Mouse (Mus musculus): Measurements from ENCODE around the gene Adamts12. TPM values are rescaled to one million over a fixed set of nuclear protein-coding genes. Genes with fewer than 3 reads are reported as not detected.

The Adamts12 gene
- total and polyA plus RNA-seq, 3 experiments = 0.03 to 0.12 (median 0.04) TPM

DNA sequence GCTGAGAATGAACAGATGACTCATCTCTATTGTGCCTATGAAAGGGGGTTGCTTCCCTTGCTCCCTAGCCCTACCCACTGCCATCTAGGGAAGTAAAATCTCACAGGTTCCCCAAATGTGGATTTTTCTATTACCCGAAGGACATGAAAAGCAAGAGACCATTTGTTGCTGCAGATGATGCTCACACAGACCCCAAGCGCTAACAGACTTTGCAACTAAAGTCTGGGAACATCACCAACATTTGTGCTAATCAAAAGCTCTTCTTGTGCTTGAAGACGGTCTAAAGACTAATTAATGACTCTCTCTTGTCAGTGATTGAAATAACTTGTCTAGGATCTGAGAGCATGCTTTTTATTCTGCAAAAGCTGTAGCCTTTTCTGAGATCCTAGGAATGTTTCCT is 175.8 kb downstream of the Adamts12 start:
- H3K27me3 ChIP-seq (replicated peaks) = no peaks in the 10 kb centered on the region
- dilution Hi-C loops (cut with MboI; ENCODE audit: extremely low pct_ligation_motif_present, extremely low pct_unique_long_range_greater_than_20kb, low sequenced_read_pairs) (no loop called here), in situ Hi-C loops (cut with MboI; ENCODE audit: low pct_ligation_motif_present, low pct_unique_long_range_greater_than_20kb, low sequenced_read_pairs) (loop anchor here (5.0 kb wide), 1 partner anchor 83 kb away; no protein-coding TSS in a partner anchor)
- H3K4me3 ChIP-seq (replicated peaks in 1 of 3; ENCODE audit: low read depth in 2 of 3, low read length in 2 of 3, poor library complexity in 1 of 3) = no peak overlapping the region
- peak; percentile 31 for DNase-seq (ENCODE audit: extremely low read depth)
- H3K79me2 ChIP-seq (replicated peaks; ENCODE audit: control insufficient read depth, extremely low read depth, insufficient read depth, poor library complexity, severe bottlenecking) = no peaks in the 10 kb centered on the region
- H3K4me2 ChIP-seq (ENCODE audit: insufficient read depth, low read depth, poor library complexity, severe bottlenecking) = no peak overlapping the region
- peaks cover 6 to 75% of the 10 kb centered on the region in 2 experiments; a peak in 3 of 4 replicates for H3K4me1 ChIP-seq (ENCODE audit: control insufficient read depth in 1 of 2, insufficient read depth in 2 of 2)
- no peak overlapping the region for H3K9ac ChIP-seq (ENCODE audit: insufficient read depth, low read depth)
- TF ChIP-seq E2F4 (IDR thresholded peaks at IDR 0.05; ENCODE audit: insufficient replicate concordance, low read depth, low read length) (no peak), ETS1 (conservative IDR thresholded peaks at IDR 0.05; ENCODE audit: low read depth, low read length) (peak; percentile 23; the same call in 1 of the 2 replicates)
- H3K27ac ChIP-seq (ENCODE audit: insufficient read depth, low read depth) = no peak overlapping the region
- H3K36me3 ChIP-seq (replicated peaks in 1 of 2; ENCODE audit: control insufficient read depth in 1 of 2, insufficient read depth in 1 of 2, low read length in 1 of 2) = no peaks in the 10 kb centered on the region
- H3K9me3 ChIP-seq (replicated peaks; ENCODE audit: low read length) = no peaks in the 10 kb centered on the region

GRCm38 (mm10) chr15:11241288-11241687 is 176.7 kb downstream of the Adamts12 start:
- H3K4me3 ChIP-seq (replicated peaks in 1 of 3; ENCODE audit: low read depth in 2 of 3, low read length in 2 of 3, poor library complexity in 1 of 3) = no peak overlapping the region
- no peak overlapping the region for H3K4me2 ChIP-seq (ENCODE audit: insufficient read depth, low read depth, poor library complexity, severe bottlenecking)
- dilution Hi-C loops (cut with MboI; ENCODE audit: extremely low pct_ligation_motif_present, extremely low pct_unique_long_range_greater_than_20kb, low sequenced_read_pairs) (no loop called here), in situ Hi-C loops (cut with MboI; ENCODE audit: low pct_ligation_motif_present, low pct_unique_long_range_greater_than_20kb, low sequenced_read_pairs) (loop anchor here (5.0 kb wide), 1 partner anchor 84 kb away; no protein-coding TSS in a partner anchor)
- no peaks in the 10 kb centered on the region for H3K27me3 ChIP-seq (replicated peaks)
- no peaks in the 10 kb centered on the region for H3K36me3 ChIP-seq (replicated peaks in 1 of 2; ENCODE audit: control insufficient read depth in 1 of 2, insufficient read depth in 1 of 2, low read length in 1 of 2)
- H3K27ac ChIP-seq (ENCODE audit: insufficient read depth, low read depth) = no peak overlapping the region
- no peaks in the 10 kb centered on the region for H3K79me2 ChIP-seq (replicated peaks; ENCODE audit: control insufficient read depth, extremely low read depth, insufficient read depth, poor library complexity, severe bottlenecking)
- TF ChIP-seq SIN3A (IDR thresholded peaks at IDR 0.05; ENCODE audit: low read length) (no peak), PAX5 (IDR thresholded peaks at IDR 0.05; ENCODE audit: low read length) (no peak), MAZ (IDR thresholded peaks at IDR 0.05; ENCODE audit: low read depth, low read length) (no peak), ELF1 (IDR thresholded peaks at IDR 0.05; ENCODE audit: low read depth, low read length) (0 out of 2 replicates have a peak, but pooled peaks have one; percentile 21), USF2 (conservative IDR thresholded peaks at IDR 0.05; ENCODE audit: low read depth, low read length) (no peak), ETS1 (conservative IDR thresholded peaks at IDR 0.05; ENCODE audit: low read depth, low read length) (peak; percentile 43), TBP (conservative IDR thresholded peaks at IDR 0.05; ENCODE audit: low read depth, low read length) (no peak), MXI1 (IDR thresholded peaks at IDR 0.05; ENCODE audit: low read depth, low read length) (no peak), POLR2AphosphoS2 (IDR thresholded peaks at IDR 0.05; ENCODE audit: low read depth, low read length) (no peak), RCOR1 (conservative IDR thresholded peaks at IDR 0.05; ENCODE audit: low read depth, low read length) (no peak), TCF12 (IDR thresholded peaks at IDR 0.05; ENCODE audit: low read depth, low read length) (peak; percentile 53; the same call in 1 of the 2 replicates), NELFE (IDR thresholded peaks at IDR 0.05; ENCODE audit: low read depth, low read length) (no peak), MAFK (IDR thresholded peaks at IDR 0.05; ENCODE audit: insufficient replicate concordance, low read length) (no peak), BHLHE40 (IDR thresholded peaks at IDR 0.05; ENCODE audit: low read depth, low read length) (peak; percentile 58), USF1 (IDR thresholded peaks at IDR 0.05; ENCODE audit: low read depth, low read length) (no peak), RAD21 (IDR thresholded peaks at IDR 0.05; ENCODE audit: low read depth, low read length) (peak; percentile 35), UBTF (IDR thresholded peaks at IDR 0.05; ENCODE audit: low read depth, low read length) (no peak), MEF2A (IDR thresholded peaks at IDR 0.05; ENCODE audit: borderline replicate concordance, low read depth, low read length) (0 out of 2 replicates have a peak, but pooled peaks have one; percentile 38), GABPA (IDR thresholded peaks at IDR 0.05; ENCODE audit: insufficient replicate concordance, low read depth, low read length) (no peak), E2F4 (IDR thresholded peaks at IDR 0.05; ENCODE audit: insufficient replicate concordance, low read depth, low read length) (no peak), IRF4 (IDR thresholded peaks at IDR 0.05; ENCODE audit: low read depth, low read length) (peak; percentile 58), EP300 (IDR thresholded peaks at IDR 0.05; ENCODE audit: low read length) (peak; percentile 35; the same call in 1 of the 2 replicates), MAX (IDR thresholded peaks at IDR 0.05; ENCODE audit: low read length) (0 out of 2 replicates have a peak, but pooled peaks have one; percentile 12), SMC3 (IDR thresholded peaks at IDR 0.05; ENCODE audit: low read depth, low read length) (peak; percentile 46), CTCF (conservative IDR thresholded peaks at IDR 0.05 in 1 of 2, IDR thresholded peaks at IDR 0.05 in 1 of 2; ENCODE audit: low read depth in 2 of 2, low read length in 2 of 2) (peak in 1 of 2 experiments; percentile 22; a peak in 1 of 4 replicates)
- H3K4me1 ChIP-seq (ENCODE audit: control insufficient read depth in 1 of 2, insufficient read depth in 2 of 2) = peaks cover 6 to 70% of the 10 kb centered on the region in 2 experiments; a peak in 3 of 4 replicates
- DNase-seq (ENCODE audit: extremely low read depth) = peak; percentile 69
- H3K9ac ChIP-seq (ENCODE audit: insufficient read depth, low read depth) = no peak overlapping the region
- H3K9me3 ChIP-seq (replicated peaks; ENCODE audit: low read length) = no peaks in the 10 kb centered on the region
